Mouse (Mus musculus): ENCODE measurements around the gene Cyb5d1. TPM values are rescaled to one million over a fixed set of nuclear protein-coding genes. Genes with fewer than 3 reads are reported as not detected.

Cyb5d1 gene
- polyA plus RNA-seq, 1 experiment from 2014 or later = 55.0 TPM

- Histone ChIP-seq H3K9me3 (no peaks in the 10 kb centered on the region), H3K4me2 (no peak overlapping the region), H3K27me3 (no peaks in the 10 kb centered on the region), H3K9ac (no peak overlapping the region), H3K36me3 (replicated peaks) (peaks cover 64% of the 10 kb centered on the region), H3K27ac (no peak overlapping the region), H3K4me1 (peaks cover 26% of the 10 kb centered on the region), H3K4me3 (replicated peaks) (no peak overlapping the region)
- 92% methylated on average over 16 of the region's 16 CpGs for WGBS
- no peak for ATAC-seq (ENCODE audit: low FRiP score)
These were observed 11.7 kb upstream of the Cyb5d1 start for GRCm38 (mm10) chr11:69406867-69407723.

- Histone ChIP-seq H3K27ac (no peak overlapping the region), H3K9me3 (no peaks in the 10 kb centered on the region), H3K36me3 (replicated peaks) (peaks cover 69% of the 10 kb centered on the region), H3K9ac (no peak overlapping the region), H3K4me2 (no peak overlapping the region), H3K27me3 (peaks cover 6% of the 10 kb centered on the region; the same call in 1 of the 2 replicates), H3K4me3 (replicated peaks) (no peak overlapping the region), H3K4me1 (peaks cover 24% of the 10 kb centered on the region)
- 91% methylated on average over 19 of the region's 19 CpGs for WGBS
- ATAC-seq (ENCODE audit: low FRiP score) = no peak
These were observed 10.9 kb upstream of the Cyb5d1 start for GRCm38 (mm10) chr11:69406282-69406681.

- no peak overlapping the region for H3K9ac ChIP-seq
- ATAC-seq (ENCODE audit: low FRiP score) = no peak
- no peaks in the 10 kb centered on the region for H3K9me3 ChIP-seq
- H3K4me3 ChIP-seq (replicated peaks) = no peak overlapping the region
- peaks cover 24% of the 10 kb centered on the region for H3K4me1 ChIP-seq
- WGBS = 89% methylated on average over 24 of the region's 24 CpGs
- H3K4me2 ChIP-seq = no peak overlapping the region
- peaks cover 76% of the 10 kb centered on the region for H3K36me3 ChIP-seq (replicated peaks)
- H3K27ac ChIP-seq = no peak overlapping the region
- peaks cover 13% of the 10 kb centered on the region for H3K27me3 ChIP-seq
These were observed 10.2 kb upstream of the Cyb5d1 start for GRCm38 (mm10) chr11:69405397-69406200.

- Histone ChIP-seq H3K9ac (no peak overlapping the region), H3K4me3 (replicated peaks) (no peak overlapping the region), H3K4me1 (peaks cover 28% of the 10 kb centered on the region), H3K4me2 (no peak overlapping the region), H3K27me3 (peaks cover 21% of the 10 kb centered on the region), H3K36me3 (replicated peaks) (peaks cover 84% of the 10 kb centered on the region), H3K27ac (no peak overlapping the region), H3K9me3 (no peaks in the 10 kb centered on the region)
- WGBS = 93% methylated on average over 21 of the region's 24 CpGs
- ATAC-seq (ENCODE audit: low FRiP score) = no peak
These were observed 9.4 kb upstream of the Cyb5d1 start for GRCm38 (mm10) chr11:69404595-69405396.

- no peak overlapping the region for H3K4me2 ChIP-seq
- H3K4me1 ChIP-seq = peaks cover 35% of the 10 kb centered on the region
- 92% methylated on average over 36 of the region's 38 CpGs for WGBS
- no peak for ATAC-seq (ENCODE audit: low FRiP score)
- peaks cover 24% of the 10 kb centered on the region for H3K27me3 ChIP-seq
- no peaks in the 10 kb centered on the region for H3K9me3 ChIP-seq
- H3K4me3 ChIP-seq (replicated peaks) = no peak overlapping the region
- no peak overlapping the region for H3K9ac ChIP-seq
- H3K27ac ChIP-seq = no peak overlapping the region
- peaks cover 90% of the 10 kb centered on the region for H3K36me3 ChIP-seq (replicated peaks)
These were observed 8.5 kb upstream of the Cyb5d1 start for GRCm38 (mm10) chr11:69403691-69404594.

- peaks cover 36% of the 10 kb centered on the region for H3K4me1 ChIP-seq
- ATAC-seq (ENCODE audit: low FRiP score) = no peak
- H3K4me3 ChIP-seq (replicated peaks) = no peak overlapping the region
- no peak overlapping the region for H3K4me2 ChIP-seq
- no peak overlapping the region for H3K27ac ChIP-seq
- peaks cover 81% of the 10 kb centered on the region for H3K36me3 ChIP-seq (replicated peaks)
- no peaks in the 10 kb centered on the region for H3K9me3 ChIP-seq
- 81% methylated on average over 12 of the region's 12 CpGs for WGBS
- H3K9ac ChIP-seq = no peak overlapping the region
- H3K27me3 ChIP-seq = peaks cover 40% of the 10 kb centered on the region
These were observed 6.6 kb upstream of the Cyb5d1 start for GRCm38 (mm10) chr11:69401987-69402386.

GRCm38 (mm10) chr11:69401210-69401637, 5.8 kb upstream of the Cyb5d1 start:
- Histone ChIP-seq H3K9me3 (no peaks in the 10 kb centered on the region), H3K27me3 (peaks cover 43% of the 10 kb centered on the region), H3K36me3 (replicated peaks) (peaks cover 73% of the 10 kb centered on the region), H3K4me3 (replicated peaks) (no peak overlapping the region), H3K9ac (no peak overlapping the region), H3K27ac (no peak overlapping the region), H3K4me2 (no peak overlapping the region; the same call in 1 of the 2 replicates), H3K4me1 (peaks cover 44% of the 10 kb centered on the region)
- WGBS = 19% methylated on average over 22 of the region's 22 CpGs
- peak; percentile 79 for ATAC-seq (ENCODE audit: low FRiP score)

GRCm38 (mm10) chr11:69400083-69400850, 4.8 kb upstream of the Cyb5d1 start:
- no peak overlapping the region; the same call in 1 of the 2 replicates for H3K4me3 ChIP-seq (replicated peaks)
- no peak for ATAC-seq (ENCODE audit: low FRiP score)
- peaks cover 63% of the 10 kb centered on the region for H3K36me3 ChIP-seq (replicated peaks)
- no peaks in the 10 kb centered on the region for H3K9me3 ChIP-seq
- peaks cover 46% of the 10 kb centered on the region for H3K4me1 ChIP-seq
- H3K9ac ChIP-seq = 0 out of 2 replicates have a peak overlapping the region, but pooled peaks have one; percentile 21
- 76% methylated on average over 25 of the region's 25 CpGs for WGBS
- no peak overlapping the region for H3K27ac ChIP-seq
- 0 out of 2 replicates have a peak overlapping the region, but pooled peaks have one; percentile 24 for H3K4me2 ChIP-seq
- H3K27me3 ChIP-seq = peaks cover 43% of the 10 kb centered on the region

GRCm38 (mm10) chr11:69399201-69400082, 4.0 kb upstream of the Cyb5d1 start:
- Histone ChIP-seq H3K4me2 (peak overlapping the region; percentile 24; the same call in 1 of the 2 replicates), H3K9ac (0 out of 2 replicates have a peak overlapping the region, but pooled peaks have one; percentile 21), H3K4me1 (peaks cover 49% of the 10 kb centered on the region), H3K9me3 (no peaks in the 10 kb centered on the region), H3K4me3 (replicated peaks) (no peak overlapping the region; the same call in 1 of the 2 replicates), H3K36me3 (replicated peaks) (peaks cover 55% of the 10 kb centered on the region), H3K27me3 (peaks cover 43% of the 10 kb centered on the region), H3K27ac (no peak overlapping the region)
- no peak for ATAC-seq (ENCODE audit: low FRiP score)
- 13% methylated on average over 66 of the region's 66 CpGs for WGBS

Data from forebrain, embryonic 12.5 days (tissue).